Mouse (Mus musculus) olfactory bulb, adult 2 months (tissue): Measurements from ENCODE around the gene Sytl3. TPM values are rescaled to one million over a fixed set of nuclear protein-coding genes. Genes with fewer than 3 reads are reported as not detected.
"Not testable (repeated sequence)": the region's sequence is repeated elsewhere in the genome, so short reads cannot be mapped to it uniquely, and the experiment has no call there.

Source experiments
- H3K27ac ChIP-seq: fragments of 200-500 bp; 2 replicates; pipeline ENCODE4 v1.5.1; 2012; ENCODE audit warnings: low read depth, low read length; ENCODE audit not compliant: insufficient read depth
- H3K4me1 ChIP-seq: fragments of 200-500 bp; 2 replicates; pipeline ENCODE4 v1.6.1; 2012; ENCODE audit warnings: low read length; ENCODE audit not compliant: control insufficient read depth, insufficient read depth
- H3K4me3 ChIP-seq: fragments of 200-500 bp; 2 replicates; pipeline ENCODE4 v1.5.1; 2012; ENCODE audit warnings: mild to moderate bottlenecking, low read depth, low read length, moderate library complexity; ENCODE audit not compliant: insufficient read depth
- WGBS: fragments of 180-500 bp; shearing (Covaris S2); methylation state at CpG from one replicate; pipeline ENCODE4 v1.1.7; 2018; 5-methylcytosine and 5-hydroxymethylcytosine counted together
- polyA plus RNA-seq: library from polyadenylated mRNA; stranded (reverse); fragments of >200 nt; gene quantifications from 2 replicates; pipeline ENCODE4 v1.2.4, GENCODE M21; 2012; ENCODE audit warnings: low replicate concordance; ENCODE audit not compliant: missing spikeins, insufficient read depth, insufficient read length

The Sytl3 gene
- polyA plus RNA-seq, 1 experiment, result not detected

DNA sequence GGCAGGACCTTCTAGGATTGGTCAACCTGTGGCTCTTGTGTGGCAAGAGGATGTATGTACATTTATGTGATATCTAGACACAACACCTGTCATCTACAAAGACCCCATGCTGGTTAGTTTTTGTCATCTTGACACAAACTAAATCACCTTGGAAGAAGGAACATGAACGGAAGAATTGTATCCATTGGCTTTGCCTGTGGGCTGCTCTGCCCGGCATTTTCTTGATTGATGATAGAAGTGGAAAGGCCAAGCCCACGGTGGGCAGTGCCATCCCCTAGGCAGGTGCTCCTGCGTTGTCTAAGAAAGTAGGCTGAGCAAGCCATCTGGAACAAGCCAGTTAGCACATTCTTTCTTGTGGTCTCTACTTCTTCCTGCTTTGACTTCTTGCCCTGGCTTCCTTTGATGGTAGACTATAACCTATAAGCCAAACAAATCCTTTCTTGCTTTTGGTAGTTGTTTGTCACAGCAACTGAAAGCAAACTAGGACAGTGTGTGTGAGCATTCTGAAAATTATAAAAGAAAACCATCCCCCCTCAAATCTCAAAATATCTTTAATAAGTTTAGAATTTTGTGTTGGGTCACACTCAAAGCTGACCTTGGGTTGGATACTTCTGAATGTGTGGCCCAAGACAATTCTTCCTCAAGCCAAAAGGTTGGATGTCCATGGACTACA lies 27.5 kb downstream of the Sytl3 start:
- WGBS, result 100% methylated on average over 2 of the region's 4 CpGs
- not testable (repeated sequence) for H3K27ac ChIP-seq, H3K4me3 ChIP-seq

DNA sequence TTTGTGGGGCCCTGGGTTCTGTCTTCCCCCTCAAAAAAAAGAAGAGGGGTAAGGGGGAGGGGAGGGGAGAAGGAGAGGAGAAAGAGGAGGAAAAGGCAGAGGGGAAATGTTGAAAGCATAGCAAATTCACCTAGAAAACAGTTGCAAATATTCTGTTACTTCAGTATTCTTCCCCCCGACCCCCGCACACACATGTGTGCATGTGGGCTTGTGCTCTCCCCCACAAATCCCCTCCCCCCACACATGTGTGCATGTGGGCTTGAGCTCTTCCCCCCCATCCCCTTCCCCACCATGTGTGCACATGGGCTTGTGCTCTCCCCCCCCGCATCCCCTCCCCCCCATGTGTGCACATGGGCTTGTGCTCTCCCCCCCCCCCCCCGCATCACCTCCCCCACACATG lies 30.5 kb downstream of the Sytl3 start:
- H3K4me3 ChIP-seq, H3K4me1 ChIP-seq, H3K27ac ChIP-seq: not testable (repeated sequence)
- 90% methylated on average over 3 of the region's 4 CpGs for WGBS

More for the DNA sequence above, 27.5 kb downstream of the Sytl3 start:
- H3K4me1 ChIP-seq, result not testable (repeated sequence)

DNA sequence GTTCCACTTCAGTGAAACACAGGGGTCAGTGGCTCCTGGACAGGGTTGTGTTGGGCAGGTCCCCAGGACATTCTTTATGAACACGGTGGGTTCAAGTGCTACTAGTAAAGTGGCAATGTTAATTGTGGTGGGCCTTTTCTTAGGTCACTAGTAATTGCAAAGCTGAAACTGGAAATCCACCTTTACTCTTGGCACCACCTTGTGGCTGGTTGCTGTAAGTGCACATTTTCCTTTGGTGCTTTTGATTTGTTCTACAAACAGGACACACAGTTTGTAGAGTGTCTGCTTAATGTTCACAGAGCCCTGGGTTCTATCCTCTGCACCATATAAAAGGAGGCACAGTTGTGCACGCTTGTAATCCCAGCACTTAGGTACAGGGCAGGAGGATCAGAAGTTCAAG lies 32.7 kb downstream of the Sytl3 start:
- not testable (repeated sequence) for H3K27ac ChIP-seq, H3K4me1 ChIP-seq, H3K4me3 ChIP-seq
- 6% methylated on average over 2 of the region's 2 CpGs for WGBS

DNA sequence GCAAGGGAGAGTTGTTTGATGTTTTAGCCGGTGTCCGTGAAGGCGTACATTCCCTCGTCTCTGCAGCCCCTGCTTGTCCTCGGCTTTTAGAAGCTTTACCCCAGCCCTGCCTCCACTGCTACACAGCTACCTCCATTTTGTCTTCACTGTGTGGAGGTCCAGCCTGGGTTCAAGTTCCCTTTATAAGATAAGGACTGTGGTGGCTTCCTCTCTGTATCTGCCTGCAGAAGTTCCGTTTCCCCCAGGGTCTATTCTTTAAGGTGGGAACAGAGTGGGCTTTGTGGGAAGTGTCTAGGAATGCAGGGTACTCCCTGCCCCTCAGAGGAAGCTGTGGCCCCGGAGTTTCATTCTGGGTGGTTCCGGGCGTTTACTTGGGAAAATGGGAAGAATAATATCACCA lies 36.8 kb downstream of the Sytl3 start:
- WGBS, result 81% methylated on average over 9 of the region's 9 CpGs
- not testable (repeated sequence) for H3K4me3 ChIP-seq, H3K4me1 ChIP-seq, H3K27ac ChIP-seq

DNA sequence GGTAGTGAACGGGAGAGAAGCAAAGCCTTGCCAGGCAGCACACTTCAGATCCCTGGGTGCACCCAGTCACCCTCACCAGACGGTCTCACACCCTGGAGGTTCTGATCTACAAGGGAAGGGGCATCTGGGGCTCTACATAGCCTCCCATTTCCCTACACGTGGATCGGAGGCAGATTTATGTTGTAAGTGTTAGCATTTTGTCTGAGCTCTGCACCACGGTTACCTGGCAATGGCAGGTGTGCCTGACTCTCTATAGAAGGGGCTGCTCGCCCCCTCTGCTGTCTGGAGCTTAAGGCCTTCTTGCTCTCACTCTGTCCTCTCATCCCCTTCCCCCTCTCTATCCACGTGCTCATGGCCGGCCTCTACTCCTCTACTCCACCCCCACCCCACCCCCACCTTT lies 37.6 kb downstream of the Sytl3 start:
- not testable (repeated sequence) for H3K4me3 ChIP-seq, H3K4me1 ChIP-seq, H3K27ac ChIP-seq
- 62% methylated on average over 8 of the region's 8 CpGs for WGBS

DNA sequence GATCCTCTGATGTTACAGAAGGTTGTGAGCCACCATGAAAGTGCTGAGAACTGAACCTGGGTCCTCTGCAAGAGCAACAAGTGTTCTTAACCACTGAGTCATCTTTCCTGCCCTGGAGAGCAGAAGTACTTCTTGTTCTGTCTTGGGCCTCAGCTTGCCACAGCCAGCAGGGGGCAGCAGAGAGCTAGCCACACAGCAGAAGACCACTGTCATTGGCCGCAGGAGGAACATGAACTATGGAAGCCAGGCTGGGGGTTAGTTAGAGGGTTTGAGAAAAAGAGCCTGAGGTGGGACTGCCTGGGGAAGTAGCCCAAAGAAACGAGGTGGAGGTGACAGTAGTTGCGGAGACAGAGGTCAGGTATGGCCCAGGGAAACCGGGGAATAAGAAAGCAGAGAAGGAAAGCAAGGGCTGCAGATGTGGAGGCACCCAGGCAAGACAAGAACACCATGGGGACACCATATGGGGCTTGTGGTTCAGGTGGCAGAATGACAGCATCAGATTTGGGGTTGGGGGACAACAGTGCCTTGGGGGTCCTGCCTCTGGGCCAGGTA lies 38.4 kb downstream of the Sytl3 start:
- H3K27ac ChIP-seq, H3K4me3 ChIP-seq, H3K4me1 ChIP-seq: not testable (repeated sequence)
- WGBS, result 42% methylated on average over 3 of the region's 4 CpGs

DNA sequence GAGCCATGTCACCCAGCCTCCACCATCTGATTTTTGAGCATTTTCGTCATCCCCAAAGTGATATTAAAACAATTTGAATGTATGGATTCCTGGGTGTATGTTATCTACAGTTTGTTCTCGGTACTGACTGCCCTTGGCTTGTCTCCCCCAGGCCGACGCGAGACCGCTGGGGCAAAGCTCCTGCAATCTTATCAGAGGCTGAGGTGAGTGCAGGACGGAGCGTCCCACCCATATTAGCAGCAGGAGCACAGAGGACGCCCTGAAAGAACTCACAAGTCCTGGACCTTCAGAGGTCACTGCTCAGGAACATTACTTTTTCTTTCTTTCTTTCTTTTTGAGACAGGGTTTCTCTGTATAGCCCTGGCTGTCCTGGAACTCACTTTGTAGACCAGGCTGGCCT lies 40.6 kb downstream of the Sytl3 start:
- not testable (repeated sequence) for H3K4me3 ChIP-seq, H3K27ac ChIP-seq, H3K4me1 ChIP-seq
- WGBS, result 95% methylated on average over 8 of the region's 9 CpGs

DNA sequence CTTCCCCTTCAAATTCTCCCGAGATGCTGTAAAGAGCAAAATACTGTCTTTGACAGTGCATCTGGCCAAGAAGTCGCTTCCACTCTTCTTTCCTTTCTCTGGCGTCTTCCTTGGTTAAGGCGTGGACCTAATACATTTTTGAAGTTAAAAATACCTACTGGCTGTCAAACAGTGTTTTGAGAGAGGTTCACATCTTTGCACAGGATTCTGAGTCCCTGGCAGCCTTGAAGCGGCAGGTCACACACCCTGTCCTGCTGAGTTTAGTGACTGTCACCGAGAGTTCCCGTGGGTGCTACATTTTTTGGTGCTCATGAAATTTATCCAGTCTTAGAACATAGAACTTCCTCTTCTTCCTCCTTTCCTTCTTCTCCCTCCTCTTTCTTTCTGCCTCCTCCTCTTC lies 41.2 kb downstream of the Sytl3 start:
- H3K4me3 ChIP-seq, result not testable (repeated sequence)

DNA sequence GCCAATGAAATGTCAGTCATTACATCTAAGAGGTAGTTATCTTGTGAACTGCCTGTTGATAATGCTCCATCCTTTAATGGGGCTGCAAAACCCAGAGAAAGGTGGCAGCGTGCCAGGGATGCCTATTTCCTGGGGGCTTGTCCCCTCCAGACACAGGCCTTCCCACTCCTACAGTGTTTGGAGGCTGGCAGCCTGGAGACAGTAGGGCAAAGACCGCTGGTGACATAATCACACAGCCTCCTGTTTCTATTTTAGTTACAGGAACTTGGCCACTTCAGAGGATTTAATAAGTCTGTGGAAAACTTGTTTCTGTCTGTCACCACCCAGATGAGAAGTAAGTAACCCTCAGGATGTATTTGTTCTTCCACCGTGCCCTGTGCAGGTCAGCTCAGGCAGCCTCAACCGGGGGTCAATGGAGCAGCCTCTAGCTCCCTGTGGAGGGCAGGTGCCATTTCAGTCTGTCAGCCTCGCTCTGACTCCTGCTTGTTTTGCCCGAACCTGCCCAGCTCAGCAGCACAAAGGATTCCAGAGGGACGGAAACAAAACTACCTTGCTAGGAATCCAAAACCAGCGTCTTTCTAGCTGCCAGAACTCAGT lies 43.8 kb downstream of the Sytl3 start:
- H3K27ac ChIP-seq, H3K4me3 ChIP-seq, H3K4me1 ChIP-seq: not testable (repeated sequence)
- WGBS, result 29% methylated on average over 3 of the region's 8 CpGs

More for the DNA sequence above, 41.2 kb downstream of the Sytl3 start:
- WGBS, result 80% methylated on average over 4 of the region's 7 CpGs
- H3K27ac ChIP-seq, H3K4me1 ChIP-seq: not testable (repeated sequence)

DNA sequence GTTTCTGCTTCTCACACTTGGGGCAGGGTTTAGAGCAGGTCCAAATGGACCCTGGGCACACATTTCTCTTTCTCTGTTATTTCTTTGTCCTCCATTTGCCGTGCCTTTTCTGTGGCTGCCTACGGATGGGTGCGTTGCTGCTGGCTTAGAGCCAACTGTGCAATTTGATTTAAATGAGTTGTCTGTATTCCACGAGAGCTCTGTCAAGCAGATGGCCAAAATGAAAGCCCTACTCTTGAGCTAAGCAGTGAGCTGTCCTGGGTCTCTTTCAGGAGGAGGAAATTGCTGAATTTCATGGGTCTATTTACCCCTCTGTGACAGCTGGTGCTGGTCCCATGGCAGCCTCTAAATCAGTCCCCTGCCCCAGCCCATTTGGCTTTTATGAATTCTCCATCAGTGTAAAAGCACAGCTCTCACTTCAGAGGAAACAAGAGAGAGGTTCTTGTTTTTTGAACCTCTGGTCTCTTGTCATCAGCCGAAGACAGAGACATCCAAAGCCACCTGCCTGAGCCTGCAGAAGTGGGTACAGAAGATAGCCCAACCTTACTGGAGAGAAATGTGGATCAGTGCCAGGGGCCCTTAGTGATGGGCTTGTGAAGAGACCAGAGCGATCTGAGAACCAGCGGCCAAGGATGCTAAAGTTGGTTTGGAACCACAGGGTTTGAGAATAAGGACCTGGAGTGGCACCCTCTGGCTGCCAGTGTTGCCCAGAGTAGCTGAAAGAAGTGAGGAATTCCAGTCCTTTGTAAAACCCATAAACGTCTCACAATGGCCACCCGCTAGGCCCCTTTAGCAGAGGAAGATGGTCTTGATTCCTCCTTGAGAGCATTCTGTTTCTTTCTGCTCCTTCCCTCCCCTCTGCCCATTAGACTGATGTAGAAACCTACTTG lies 44.7 kb downstream of the Sytl3 start:
- H3K4me3 ChIP-seq, H3K4me1 ChIP-seq, H3K27ac ChIP-seq: not testable (repeated sequence)
- 41% methylated on average over 7 of the region's 9 CpGs for WGBS

DNA sequence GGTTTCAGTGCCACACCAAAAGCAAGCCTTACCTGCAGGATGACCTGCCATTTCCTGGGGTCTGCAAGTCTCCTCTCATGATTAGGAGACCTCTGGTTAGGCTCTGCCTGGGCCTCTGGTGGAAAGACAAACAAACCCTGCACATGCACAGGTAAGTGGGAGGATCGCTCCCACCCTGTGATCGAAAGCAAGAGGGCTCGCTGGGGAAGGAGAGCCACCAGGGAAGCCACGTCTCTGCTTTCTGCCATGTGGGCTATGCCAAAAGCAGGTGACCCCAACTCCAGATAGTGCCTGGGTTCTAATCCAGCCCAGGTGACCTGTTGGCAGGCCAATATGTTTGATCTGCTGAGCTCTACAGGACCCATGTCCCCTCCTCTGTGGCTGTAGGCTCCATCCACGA lies 47.6 kb downstream of the Sytl3 start:
- H3K4me3 ChIP-seq, H3K27ac ChIP-seq, H3K4me1 ChIP-seq: not testable (repeated sequence)
- WGBS, result 92% methylated on average over 5 of the region's 5 CpGs

DNA sequence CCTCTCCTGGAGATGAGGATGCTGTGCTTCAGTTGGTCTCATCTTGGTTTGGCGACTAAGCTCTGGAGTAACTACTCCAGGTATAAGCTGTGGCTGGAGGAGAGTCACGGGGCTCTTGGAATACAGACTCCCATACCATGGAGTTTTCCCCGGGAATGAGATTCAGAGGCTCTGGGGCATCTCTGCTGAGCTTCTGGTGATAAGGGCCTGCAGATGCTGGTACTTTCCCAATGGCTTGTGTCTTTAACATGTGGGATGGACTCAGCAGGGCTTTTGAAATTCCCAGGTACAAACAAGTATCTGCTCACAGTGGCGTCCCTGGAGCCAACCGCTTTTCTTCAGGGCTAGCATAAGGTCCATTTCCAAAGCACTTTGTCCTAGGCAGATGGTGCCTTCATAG lies 48.5 kb downstream of the Sytl3 start:
- 96% methylated on average over 5 of the region's 5 CpGs for WGBS
- not testable (repeated sequence) for H3K4me3 ChIP-seq, H3K27ac ChIP-seq, H3K4me1 ChIP-seq

DNA sequence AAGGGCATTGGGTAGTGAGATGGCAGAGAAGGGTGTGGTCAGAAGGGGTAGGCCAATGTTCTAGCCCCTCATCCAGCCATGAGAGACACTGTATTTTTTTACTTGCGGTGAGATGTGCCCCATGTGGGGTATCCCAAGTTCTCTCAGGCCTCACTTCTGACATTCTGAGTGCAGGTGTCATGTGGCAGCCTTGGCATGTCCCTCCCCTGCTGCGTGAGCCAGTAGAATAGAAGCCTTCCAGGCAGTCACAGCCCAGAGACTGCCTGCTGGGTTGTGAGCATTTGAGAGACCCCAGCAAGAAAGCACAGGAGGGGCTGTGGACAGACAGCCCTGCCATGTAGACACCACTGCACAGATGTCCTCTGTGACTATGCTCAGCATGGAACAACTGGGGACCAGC lies 49.3 kb downstream of the Sytl3 start:
- WGBS, result 88% methylated on average over 2 of the region's 2 CpGs
- not testable (repeated sequence) for H3K4me1 ChIP-seq, H3K27ac ChIP-seq

DNA sequence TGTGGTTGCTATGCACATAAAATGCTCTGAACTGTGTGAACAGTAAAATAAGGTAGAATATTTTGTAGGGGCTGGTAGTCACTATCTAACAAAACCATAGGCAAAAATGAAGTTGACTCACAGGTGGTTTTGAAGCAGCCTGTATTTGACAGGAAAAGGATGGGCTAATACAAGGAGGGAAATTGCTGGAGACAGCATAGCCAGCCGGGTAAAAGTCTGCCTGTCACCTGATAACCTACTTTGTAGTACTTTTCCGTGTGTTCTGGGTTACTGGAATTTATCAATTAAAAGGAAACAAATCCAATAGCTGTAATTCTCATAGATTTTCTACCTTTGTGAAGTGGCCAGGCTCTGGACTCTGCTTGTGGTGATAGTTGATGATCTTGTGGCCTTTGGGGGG lies 54.6 kb downstream of the Sytl3 start:
- H3K4me3 ChIP-seq, H3K27ac ChIP-seq, H3K4me1 ChIP-seq: not testable (repeated sequence)
- 89% methylated on average over 2 of the region's 2 CpGs for WGBS

More for the DNA sequence above, 49.3 kb downstream of the Sytl3 start:
- not testable (repeated sequence) for H3K4me3 ChIP-seq
